Mouse (Mus musculus) forebrain, embryonic 13.5 days (tissue): ENCODE measurements around the gene Actn1. TPM values are rescaled to one million over a fixed set of nuclear protein-coding genes. Genes with fewer than 3 reads are reported as not detected.

ENCODE experiments used
- ATAC-seq: fragments of 200-750 bp; cut with Nextera tagmentation; 2 replicates; pipeline ENCODE4 v1.8.0; 2017
- H3K27ac ChIP-seq: fragments of 300-500 bp; sonication (generic); 2 replicates; pipeline ENCODE4 v1.5.1; 2015; ENCODE audit warnings: inconsistent platforms, mild to moderate bottlenecking, moderate library complexity
- H3K27me3 ChIP-seq: fragments of 300-500 bp; sonication (generic); 2 replicates; pipeline ENCODE4 v1.6.1; 2015; ENCODE audit warnings: mild to moderate bottlenecking, inconsistent platforms
- H3K36me3 ChIP-seq: fragments of 300-500 bp; sonication (generic); 2 replicates; pipeline ENCODE4 v1.6.1; 2015; ENCODE audit warnings: mild to moderate bottlenecking, inconsistent platforms; ENCODE audit not compliant: poor library complexity, severe bottlenecking
- H3K4me1 ChIP-seq: fragments of 300-500 bp; sonication (generic); 2 replicates; pipeline ENCODE4 v1.6.1; 2015; ENCODE audit warnings: inconsistent platforms
- H3K4me2 ChIP-seq: fragments of 300-500 bp; sonication (generic); 2 replicates; pipeline ENCODE4 v1.6.1; 2015; ENCODE audit warnings: inconsistent platforms, mild to moderate bottlenecking, moderate library complexity
- H3K4me3 ChIP-seq: fragments of 300-500 bp; sonication (generic); 2 replicates; pipeline ENCODE4 v1.5.1; 2015; ENCODE audit warnings: mild to moderate bottlenecking, inconsistent platforms
- H3K9ac ChIP-seq: fragments of 300-500 bp; sonication (generic); 2 replicates; pipeline ENCODE4 v1.6.1; 2015; ENCODE audit warnings: mild to moderate bottlenecking, inconsistent platforms
- H3K9me3 ChIP-seq: fragments of 300-500 bp; sonication (generic); replicated peaks from 2 replicates; pipeline ENCODE4 v1.6.1; 2016; ENCODE audit warnings: inconsistent platforms
- WGBS: fragments of 180-500 bp; shearing (Covaris S2); methylation state at CpG from one replicate; pipeline ENCODE4 v1.1.7; 2015; 5-methylcytosine and 5-hydroxymethylcytosine counted together
- polyA plus RNA-seq: library from polyadenylated mRNA; unstranded; fragments of >200 nt; fragmentation: Nextera tagmentation; extraction: Ambion mirVana; gene quantifications from 2 replicates; pipeline ENCODE4 v1.2.1, GENCODE M21; 2015

Gene Actn1
- polyA plus RNA-seq, 1 experiment from 2014 or later, result 9.3 TPM

DNA sequence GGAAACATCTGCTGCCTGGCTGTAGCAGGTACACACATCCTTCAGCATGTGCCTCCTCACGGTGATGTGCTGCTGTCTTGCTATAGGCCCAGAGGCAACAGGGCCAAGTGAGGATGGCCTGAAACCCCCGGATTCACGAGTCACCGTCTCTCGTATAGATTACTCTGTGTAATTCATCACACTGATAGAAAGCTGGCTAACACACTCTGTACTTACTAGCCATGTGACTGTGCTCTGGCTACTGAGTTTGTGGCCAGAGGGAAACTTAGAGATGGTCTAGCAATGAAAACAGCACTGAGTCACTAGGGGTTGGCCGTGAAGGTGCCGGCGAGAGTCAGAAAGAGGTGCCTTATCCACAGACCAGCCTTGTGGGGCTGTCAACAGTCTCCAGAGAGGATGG is 95.6 kb downstream of the Actn1 start:
- H3K27me3 ChIP-seq, result no peaks in the 10 kb centered on the region
- H3K4me2 ChIP-seq, result no peak overlapping the region
- ATAC-seq, result no peak
- H3K4me1 ChIP-seq, result peaks cover 12% of the 10 kb centered on the region
- no peaks in the 10 kb centered on the region for H3K36me3 ChIP-seq
- H3K4me3 ChIP-seq, result no peak overlapping the region
- no peaks in the 10 kb centered on the region for H3K9me3 ChIP-seq
- no peak overlapping the region for H3K9ac ChIP-seq
- no peak overlapping the region for H3K27ac ChIP-seq
- 97% methylated on average over 8 of the region's 8 CpGs for WGBS

DNA sequence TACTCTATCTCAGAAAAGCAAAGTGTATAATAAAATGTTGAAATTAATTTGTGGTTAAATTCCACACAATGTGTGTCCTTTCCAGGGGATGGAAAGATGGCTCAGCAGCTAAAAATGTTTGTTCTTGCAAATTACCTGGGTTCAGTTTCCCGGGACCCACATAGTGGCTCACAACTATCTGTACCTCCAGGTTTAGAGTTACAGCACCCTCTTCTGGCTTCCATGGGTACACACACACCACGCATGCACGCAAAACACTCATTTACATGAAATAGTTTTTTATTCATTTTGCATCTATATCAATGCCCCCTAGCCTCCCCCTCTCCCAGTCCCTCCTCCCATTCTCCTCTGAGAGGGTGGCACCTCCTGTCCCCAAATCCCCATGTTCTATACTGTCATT is 97.7 kb downstream of the Actn1 start:
- H3K27me3 ChIP-seq, result no peaks in the 10 kb centered on the region
- 73% methylated on average over 3 of the region's 3 CpGs for WGBS
- H3K9ac ChIP-seq, result no peak overlapping the region
- H3K4me3 ChIP-seq, result no peak overlapping the region
- ATAC-seq, result no peak
- no peaks in the 10 kb centered on the region for H3K36me3 ChIP-seq
- H3K9me3 ChIP-seq, result no peaks in the 10 kb centered on the region
- no peak overlapping the region for H3K4me2 ChIP-seq
- H3K4me1 ChIP-seq, result peaks cover 10% of the 10 kb centered on the region
- no peak overlapping the region for H3K27ac ChIP-seq

DNA sequence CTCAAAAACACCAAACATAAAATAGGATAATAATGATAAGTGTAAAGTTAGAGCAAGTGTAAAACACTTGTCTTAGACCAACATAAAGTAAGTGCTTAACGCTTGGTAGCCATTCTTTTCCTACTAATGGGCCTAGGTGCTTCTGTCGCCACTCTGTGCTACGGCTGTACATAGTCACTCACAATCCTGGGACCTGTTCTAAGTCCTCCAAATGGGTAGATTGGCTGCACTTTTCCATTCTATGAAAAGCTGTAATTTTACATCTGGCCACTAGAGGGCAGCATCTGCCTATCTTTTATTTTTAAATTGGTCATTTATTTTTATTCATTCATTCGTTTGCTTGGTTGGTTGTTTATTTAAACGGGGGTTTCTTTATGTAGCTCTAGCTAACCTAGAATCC is 102.5 kb downstream of the Actn1 start:
- no peaks in the 10 kb centered on the region for H3K27me3 ChIP-seq
- 0 out of 2 replicates have a peak, but pooled peaks have one; percentile 66 for ATAC-seq
- no peaks in the 10 kb centered on the region for H3K36me3 ChIP-seq
- H3K9me3 ChIP-seq, result no peaks in the 10 kb centered on the region
- H3K4me3 ChIP-seq, result no peak overlapping the region
- H3K4me1 ChIP-seq, result no peaks in the 10 kb centered on the region
- no peak overlapping the region for H3K27ac ChIP-seq
- H3K9ac ChIP-seq, result no peak overlapping the region
- WGBS, result 8% methylated on average over 5 of the region's 5 CpGs
- no peak overlapping the region for H3K4me2 ChIP-seq

DNA sequence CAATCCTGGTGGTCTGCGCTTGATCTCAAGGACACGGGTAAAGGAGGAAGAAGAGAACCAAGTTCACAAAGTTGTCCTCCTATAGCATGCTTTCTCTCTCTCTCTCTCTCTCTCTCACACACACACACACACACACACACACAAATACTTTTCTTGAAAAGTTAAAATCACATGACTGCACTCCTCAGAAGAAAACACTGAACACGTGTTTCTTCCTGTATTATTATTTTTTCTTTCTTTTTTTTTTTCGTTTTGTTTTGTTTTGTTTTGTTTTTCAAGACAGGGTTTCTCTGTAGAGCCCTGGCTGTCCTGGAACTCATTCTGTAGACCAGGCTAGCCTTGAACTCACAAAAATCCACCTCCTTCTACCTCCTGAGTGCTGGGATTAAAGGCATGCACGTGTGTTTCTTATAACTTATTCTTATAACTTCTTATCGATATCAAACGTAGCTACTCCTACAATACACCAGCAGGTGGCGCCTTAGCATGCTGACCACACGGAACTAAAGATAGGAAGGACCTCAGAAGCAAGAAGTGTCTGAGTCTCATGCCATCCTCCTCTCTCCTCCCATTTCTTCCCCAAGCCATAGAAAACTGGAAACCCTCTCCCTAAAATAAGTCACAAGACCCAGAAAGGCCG is 106.4 kb downstream of the Actn1 start:
- no peaks in the 10 kb centered on the region; the same call in 1 of the 2 replicates for H3K9me3 ChIP-seq

DNA sequence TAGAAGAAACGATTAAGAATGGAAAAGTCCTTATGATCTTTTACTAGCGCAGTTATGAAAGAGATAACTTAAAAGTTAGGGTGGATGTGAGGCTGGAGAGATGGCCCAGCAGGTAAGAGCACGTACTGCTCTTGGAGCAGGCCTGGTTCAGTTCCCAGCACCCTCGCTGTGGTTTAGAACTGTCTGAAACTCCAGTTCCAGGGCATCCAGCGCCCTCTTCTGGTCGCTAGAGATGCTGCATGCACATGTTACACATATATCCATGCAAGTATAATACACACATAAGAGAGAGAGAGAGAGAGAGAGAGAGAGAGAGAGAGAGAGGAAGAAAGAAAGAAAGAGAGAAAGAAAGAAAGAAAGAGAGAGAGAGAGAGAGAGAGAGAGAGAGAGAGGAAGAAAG is 107.1 kb downstream of the Actn1 start:
- ATAC-seq, result no peak
- H3K27ac ChIP-seq, result no peak overlapping the region
- no peak overlapping the region for H3K9ac ChIP-seq
- H3K4me1 ChIP-seq, result no peaks in the 10 kb centered on the region
- no peaks in the 10 kb centered on the region for H3K27me3 ChIP-seq
- no peak overlapping the region for H3K4me2 ChIP-seq
- no peaks in the 10 kb centered on the region for H3K36me3 ChIP-seq
- no peak overlapping the region for H3K4me3 ChIP-seq
- 82% methylated on average over 6 of the region's 6 CpGs for WGBS
- no peaks in the 10 kb centered on the region; the same call in 1 of the 2 replicates for H3K9me3 ChIP-seq

More for the DNA sequence above, 106.4 kb downstream of the Actn1 start:
- Histone ChIP-seq H3K4me1 (no peaks in the 10 kb centered on the region), H3K27ac (no peak overlapping the region), H3K36me3 (no peaks in the 10 kb centered on the region), H3K4me2 (no peak overlapping the region), H3K27me3 (no peaks in the 10 kb centered on the region), H3K9ac (no peak overlapping the region), H3K4me3 (no peak overlapping the region)
- WGBS, result 43% methylated on average over 10 of the region's 10 CpGs
- ATAC-seq, result no peak

DNA sequence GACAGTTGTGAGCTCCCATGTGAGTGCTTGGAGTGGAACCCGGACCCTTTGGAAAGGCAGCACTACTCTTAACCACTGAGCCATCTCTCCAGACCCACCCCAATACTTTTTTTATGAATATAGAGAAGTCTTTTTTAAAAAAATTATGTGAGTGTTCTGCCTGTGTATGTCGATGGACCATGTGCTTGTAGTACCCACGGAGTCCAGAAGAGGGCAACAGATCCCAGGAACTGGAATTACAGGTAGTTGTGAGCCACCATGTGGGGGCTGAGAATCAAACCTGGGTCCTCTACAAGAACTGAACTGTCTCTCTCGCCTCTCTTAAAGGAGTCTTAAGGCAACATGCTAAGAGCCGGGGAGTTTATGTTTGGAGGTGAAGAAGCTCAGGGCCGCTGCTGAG is 108.3 kb downstream of the Actn1 start:
- H3K4me1 ChIP-seq, result no peaks in the 10 kb centered on the region
- no peak overlapping the region for H3K4me3 ChIP-seq
- no peak overlapping the region for H3K4me2 ChIP-seq
- no peaks in the 10 kb centered on the region for H3K27me3 ChIP-seq
- H3K9me3 ChIP-seq, result no peaks in the 10 kb centered on the region; the same call in 1 of the 2 replicates
- 90% methylated on average over 6 of the region's 6 CpGs for WGBS
- no peak overlapping the region for H3K9ac ChIP-seq
- H3K27ac ChIP-seq, result no peak overlapping the region
- H3K36me3 ChIP-seq, result no peaks in the 10 kb centered on the region
- ATAC-seq, result no peak

DNA sequence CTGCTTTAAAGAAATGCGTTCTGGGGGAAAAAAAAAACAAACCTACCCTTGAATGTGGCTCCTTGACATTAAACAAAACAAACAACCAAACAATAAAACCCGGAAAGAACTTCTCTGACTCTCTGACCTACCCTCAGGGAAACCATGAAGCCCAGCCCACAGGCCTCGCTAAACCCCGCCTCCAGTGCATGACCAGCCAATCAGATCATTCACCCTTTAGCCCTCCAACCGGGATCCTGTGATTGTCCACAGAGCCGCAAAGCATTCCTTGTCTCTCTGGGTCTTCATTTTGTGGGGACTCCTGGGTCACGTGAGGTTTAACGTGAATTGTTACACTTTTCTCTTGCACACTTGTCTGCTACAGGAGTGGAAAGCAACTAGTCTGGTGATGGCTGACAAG is 109.5 kb downstream of the Actn1 start:
- H3K9ac ChIP-seq, result no peak overlapping the region
- H3K27ac ChIP-seq, result no peak overlapping the region
- ATAC-seq, result no peak
- no peak overlapping the region for H3K4me3 ChIP-seq
- WGBS, result 30% methylated on average over 8 of the region's 8 CpGs
- no peaks in the 10 kb centered on the region for H3K27me3 ChIP-seq
- H3K9me3 ChIP-seq, result no peaks in the 10 kb centered on the region; the same call in 1 of the 2 replicates
- H3K4me1 ChIP-seq, result peaks cover 6% of the 10 kb centered on the region
- H3K36me3 ChIP-seq, result no peaks in the 10 kb centered on the region
- H3K4me2 ChIP-seq, result no peak overlapping the region

DNA sequence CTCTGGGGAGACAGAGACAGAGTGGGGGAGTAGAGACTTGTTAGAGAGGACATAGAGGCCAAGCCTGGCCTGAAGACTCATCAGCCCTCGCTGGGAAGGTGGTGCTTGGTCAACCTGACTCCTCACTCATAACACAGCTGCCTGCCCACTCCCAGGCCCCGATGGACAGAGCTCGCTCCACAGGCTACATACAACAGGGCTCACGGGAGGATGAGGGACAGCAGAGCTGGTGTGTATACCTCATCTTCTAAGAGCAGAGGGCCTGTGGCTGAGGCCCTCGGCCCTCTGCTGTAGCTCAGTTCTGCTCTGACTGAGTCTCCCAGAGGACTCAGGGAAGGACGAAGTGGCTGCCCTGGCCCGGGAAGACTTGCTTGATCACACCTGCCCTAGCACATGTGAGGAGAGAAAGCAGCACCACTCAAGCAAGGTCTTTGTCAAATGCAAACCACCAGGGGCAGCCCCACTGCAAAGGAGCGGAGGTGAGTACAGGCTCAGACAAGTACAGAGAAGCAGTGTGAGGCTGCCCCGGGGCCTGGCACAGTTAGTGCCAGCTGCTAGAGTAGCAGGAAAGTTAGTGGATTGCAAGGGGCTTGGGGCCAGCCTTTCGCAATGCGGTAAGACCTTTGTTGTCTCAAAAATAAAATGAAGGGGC is 112.5 kb downstream of the Actn1 start:
- 92% methylated on average over 11 of the region's 11 CpGs for WGBS
- H3K4me1 ChIP-seq, result peaks cover 11% of the 10 kb centered on the region
- no peak overlapping the region for H3K4me3 ChIP-seq
- no peak overlapping the region for H3K9ac ChIP-seq
- H3K9me3 ChIP-seq, result no peaks in the 10 kb centered on the region; the same call in 1 of the 2 replicates
- no peak overlapping the region for H3K27ac ChIP-seq
- H3K4me2 ChIP-seq, result no peak overlapping the region
- ATAC-seq, result no peak
- no peaks in the 10 kb centered on the region for H3K27me3 ChIP-seq
- H3K36me3 ChIP-seq, result no peaks in the 10 kb centered on the region

DNA sequence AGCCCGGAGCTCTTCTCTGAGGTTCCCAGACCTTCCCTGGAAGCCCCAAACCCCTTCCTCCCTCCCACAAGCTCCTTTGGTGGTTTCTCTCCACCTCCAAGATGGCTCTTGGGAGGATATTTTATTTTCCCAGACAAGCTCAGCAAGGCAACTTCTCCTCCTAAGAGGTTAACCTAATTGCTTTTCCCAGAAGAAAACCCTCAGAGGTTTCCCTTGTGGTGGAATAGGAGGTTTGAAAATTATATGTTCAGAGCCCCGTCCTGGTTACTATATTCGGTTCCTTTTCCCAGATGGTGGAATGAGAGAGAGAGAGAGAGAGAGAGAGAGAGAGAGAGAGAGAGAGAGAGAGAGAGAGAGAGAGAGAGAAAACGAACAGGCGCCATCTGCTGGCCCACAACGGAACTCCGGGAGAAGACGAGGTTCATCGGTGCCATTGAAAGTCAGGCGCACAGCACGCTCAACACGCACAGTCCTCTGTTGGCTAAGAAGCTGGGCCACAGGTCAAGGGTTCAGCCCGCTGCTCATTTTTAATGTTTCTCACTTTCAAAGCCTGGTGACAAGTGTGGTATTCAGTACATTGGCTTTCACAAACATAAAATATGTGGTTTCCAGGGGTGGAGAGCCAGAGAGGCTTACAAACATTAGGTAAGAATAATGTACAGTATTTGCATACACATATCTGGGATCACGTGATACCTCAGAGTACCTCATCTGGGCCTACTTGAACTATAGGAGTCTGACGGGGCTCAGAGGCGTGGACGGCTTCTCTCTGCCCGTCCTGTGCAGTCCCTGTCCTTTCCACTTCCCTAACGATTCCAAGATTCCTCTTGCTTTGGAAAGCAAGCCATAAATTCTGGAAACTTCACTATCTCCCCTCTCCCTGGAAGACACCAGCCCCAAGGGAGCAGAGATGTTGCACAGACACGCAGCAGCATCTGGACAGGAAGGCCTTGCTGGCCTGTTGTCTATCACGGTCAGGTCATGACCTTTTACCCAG is 113.6 kb downstream of the Actn1 start:
- Histone ChIP-seq H3K27me3 (no peaks in the 10 kb centered on the region), H3K4me1 (peaks cover 11% of the 10 kb centered on the region), H3K9ac (no peak overlapping the region), H3K4me2 (no peak overlapping the region), H3K4me3 (no peak overlapping the region), H3K36me3 (no peaks in the 10 kb centered on the region), H3K9me3 (no peaks in the 10 kb centered on the region), H3K27ac (peak overlapping the region; percentile 65)
- 49% methylated on average over 21 of the region's 21 CpGs for WGBS
- peak; percentile 68 for ATAC-seq

DNA sequence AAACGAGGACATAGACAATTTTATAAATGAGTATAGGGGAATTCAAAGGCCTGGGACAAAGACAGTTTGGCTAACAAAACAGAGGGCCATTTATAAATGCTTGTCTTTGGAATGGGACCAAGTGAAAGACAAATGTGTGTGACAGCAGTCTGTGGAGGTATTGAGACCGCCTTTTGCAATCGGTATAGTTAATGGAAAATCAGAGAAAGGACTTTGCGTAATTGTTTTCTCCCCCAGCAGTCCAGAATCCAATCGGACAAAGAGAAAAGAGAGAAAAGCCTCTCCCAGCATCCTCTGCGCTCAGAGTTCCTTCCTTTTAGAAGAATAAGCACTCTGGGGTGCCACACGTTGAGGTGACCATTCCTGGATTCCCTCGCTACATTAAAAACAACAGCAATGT is 114.8 kb downstream of the Actn1 start:
- no peak overlapping the region for H3K4me3 ChIP-seq
- no peak overlapping the region for H3K9ac ChIP-seq
- WGBS, result 19% methylated on average over 8 of the region's 8 CpGs
- no peaks in the 10 kb centered on the region for H3K9me3 ChIP-seq
- no peak overlapping the region for H3K4me2 ChIP-seq
- H3K27ac ChIP-seq, result peak overlapping the region; percentile 65
- no peaks in the 10 kb centered on the region for H3K27me3 ChIP-seq
- ATAC-seq, result no peak
- H3K36me3 ChIP-seq, result no peaks in the 10 kb centered on the region
- peaks cover 11% of the 10 kb centered on the region for H3K4me1 ChIP-seq

DNA sequence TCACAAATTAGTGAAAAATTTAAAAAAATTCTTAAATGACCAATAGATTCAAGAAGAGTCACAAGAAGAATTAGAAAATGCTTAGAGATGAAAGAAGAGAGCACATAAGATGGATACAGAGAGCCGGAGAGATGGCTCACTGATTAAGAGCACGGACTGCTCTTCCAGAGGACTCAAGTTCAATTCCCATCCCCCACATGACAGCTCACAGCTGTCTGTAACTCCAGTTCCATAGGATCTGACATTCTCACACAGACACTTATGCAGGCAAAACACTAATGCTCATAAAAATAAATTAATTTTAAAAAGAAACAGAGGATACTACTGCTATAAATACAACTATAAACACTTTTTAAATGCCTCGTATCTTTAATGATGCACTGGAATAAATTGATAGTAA is 115.3 kb downstream of the Actn1 start:
- no peak overlapping the region for H3K4me3 ChIP-seq
- 66% methylated on average over 3 of the region's 3 CpGs for WGBS
- no peaks in the 10 kb centered on the region for H3K36me3 ChIP-seq
- H3K9ac ChIP-seq, result no peak overlapping the region
- no peak overlapping the region for H3K4me2 ChIP-seq
- no peak for ATAC-seq
- no peak overlapping the region for H3K27ac ChIP-seq
- no peaks in the 10 kb centered on the region for H3K9me3 ChIP-seq
- H3K27me3 ChIP-seq, result no peaks in the 10 kb centered on the region
- peaks cover 11% of the 10 kb centered on the region for H3K4me1 ChIP-seq

DNA sequence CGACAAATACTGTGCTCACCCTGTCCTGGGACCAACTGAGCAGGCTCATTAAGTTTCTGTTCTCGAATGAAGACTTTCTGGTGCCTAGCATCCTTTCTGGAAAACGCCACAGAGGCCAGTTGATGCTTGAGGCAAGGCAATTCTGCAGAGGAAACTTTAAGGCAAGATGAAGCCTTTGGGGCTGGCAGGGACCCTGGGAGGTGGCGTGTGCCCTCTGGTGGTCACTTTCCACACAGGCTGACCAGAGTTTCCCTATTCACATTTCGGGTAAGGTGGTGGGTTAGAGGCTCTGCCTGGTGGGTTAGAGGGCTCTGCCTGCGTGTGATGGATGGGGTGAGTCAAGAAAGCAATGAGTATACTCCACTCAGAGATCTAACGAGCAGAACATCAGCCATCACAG is 118.7 kb downstream of the Actn1 start:
- 18% methylated on average over 7 of the region's 7 CpGs for WGBS
- Histone ChIP-seq H3K9ac (no peak overlapping the region), H3K27ac (no peak overlapping the region), H3K4me3 (no peak overlapping the region), H3K27me3 (no peaks in the 10 kb centered on the region), H3K4me1 (peaks cover 11% of the 10 kb centered on the region), H3K9me3 (no peaks in the 10 kb centered on the region), H3K4me2 (no peak overlapping the region), H3K36me3 (no peaks in the 10 kb centered on the region)
- peak; percentile 17; the same call in 1 of the 2 replicates for ATAC-seq
